Mouse (Mus musculus) cerebellum, adult 18-20 months (tissue): ENCODE results near the gene Pigu.

ENCODE experiments used
- DNase-seq, 2 experiments: peaks; one replicate each; pipeline ENCODE4 v3.0.0; 2021

The Pigu gene

DNA sequence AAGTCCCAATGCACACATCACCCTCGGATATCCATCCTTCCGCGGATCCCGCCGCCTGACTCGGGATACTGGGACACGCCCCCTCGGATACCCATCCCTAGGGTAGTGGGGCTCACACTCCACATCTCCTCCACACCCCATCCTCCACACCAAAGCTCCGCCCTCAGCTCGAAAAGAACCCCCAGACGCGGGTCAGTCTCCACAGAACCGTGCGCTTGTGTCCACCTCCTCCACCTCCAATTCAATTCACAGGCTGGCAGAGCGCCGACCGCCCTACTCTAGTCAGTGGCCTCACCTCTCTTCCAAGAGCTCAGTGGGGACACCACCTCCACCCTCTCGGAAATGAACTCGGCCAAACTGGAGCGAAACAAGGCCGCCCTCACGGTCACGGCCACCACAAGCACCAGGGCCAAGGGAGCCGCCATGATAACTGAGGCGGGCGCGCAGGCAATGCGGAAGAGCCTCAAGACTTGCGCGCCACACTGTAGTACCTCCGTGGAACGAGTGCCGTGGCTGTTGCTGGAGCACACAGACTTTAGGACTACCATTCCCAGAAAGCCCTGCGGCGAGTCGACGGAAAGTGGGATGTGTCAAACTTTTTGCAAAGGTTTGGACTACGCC is at the start of gene Pigu:
TSS of gene Pigu (minus strand) at position 460 of the 621 bp plus-strand sequence.
- peak; percentile 95 to 96 for DNase-seq

- no peak for DNase-seq
Measured at GRCm38 (mm10) chr2:155404635-155405034, 47.4 kb upstream of the Pigu start.

GRCm38 (mm10) chr2:155401926-155402325 is 44.7 kb upstream of the Pigu start:
- no peak for DNase-seq

DNA sequence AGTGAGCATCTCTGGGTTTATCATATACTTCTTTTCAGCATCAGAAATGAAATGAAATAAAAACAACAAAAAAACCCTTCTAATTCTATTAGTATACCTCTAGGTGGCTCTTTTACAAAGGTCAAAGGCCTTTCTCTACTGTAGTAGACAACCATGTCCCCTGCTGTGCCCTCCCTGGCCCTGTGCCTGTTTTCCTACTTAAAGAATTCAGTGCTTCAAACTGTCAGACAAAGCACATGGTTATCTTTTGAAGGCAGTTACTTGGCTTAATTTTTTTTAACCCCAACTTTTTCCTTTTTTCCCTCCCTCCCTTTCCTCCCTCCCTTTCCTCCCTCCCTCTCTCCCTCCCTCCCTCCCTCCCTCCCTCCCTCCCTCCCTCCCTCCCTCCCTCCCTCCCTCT is 43.0 kb upstream of the Pigu start:
- peak; percentile 62 to 70 for DNase-seq

- DNase-seq, result no peak
Measured at GRCm38 (mm10) chr2:155394586-155394985, 37.4 kb upstream of the Pigu start.

GRCm38 (mm10) chr2:155388573-155388972 is 31.3 kb upstream of the Pigu start:
- DNase-seq, result peak; percentile 34 to 45

DNA sequence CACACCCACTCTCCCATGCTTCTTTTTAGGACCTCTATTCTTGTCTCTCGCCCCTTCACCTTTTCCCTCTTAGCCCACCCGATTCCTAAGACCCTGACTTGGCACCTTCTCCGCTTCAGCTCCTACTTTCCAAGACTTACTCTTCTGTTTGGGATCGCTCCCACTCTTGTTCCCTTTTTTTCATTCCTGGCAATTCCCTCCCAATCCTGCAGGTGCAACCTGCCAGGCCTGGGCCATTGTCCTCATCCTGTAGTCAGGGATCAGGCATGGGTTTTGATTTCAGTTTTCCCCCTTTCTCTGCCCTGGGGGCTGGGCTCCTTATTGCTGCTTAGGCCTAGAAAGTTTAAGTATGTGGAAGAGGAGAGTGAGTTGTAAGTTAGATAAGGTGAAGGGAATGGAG is 29.8 kb upstream of the Pigu start:
- peak; percentile 16 to 17 for DNase-seq

- peak; percentile 30 to 51 for DNase-seq
Measured at GRCm38 (mm10) chr2:155386534-155386899, 29.3 kb upstream of the Pigu start.

DNA sequence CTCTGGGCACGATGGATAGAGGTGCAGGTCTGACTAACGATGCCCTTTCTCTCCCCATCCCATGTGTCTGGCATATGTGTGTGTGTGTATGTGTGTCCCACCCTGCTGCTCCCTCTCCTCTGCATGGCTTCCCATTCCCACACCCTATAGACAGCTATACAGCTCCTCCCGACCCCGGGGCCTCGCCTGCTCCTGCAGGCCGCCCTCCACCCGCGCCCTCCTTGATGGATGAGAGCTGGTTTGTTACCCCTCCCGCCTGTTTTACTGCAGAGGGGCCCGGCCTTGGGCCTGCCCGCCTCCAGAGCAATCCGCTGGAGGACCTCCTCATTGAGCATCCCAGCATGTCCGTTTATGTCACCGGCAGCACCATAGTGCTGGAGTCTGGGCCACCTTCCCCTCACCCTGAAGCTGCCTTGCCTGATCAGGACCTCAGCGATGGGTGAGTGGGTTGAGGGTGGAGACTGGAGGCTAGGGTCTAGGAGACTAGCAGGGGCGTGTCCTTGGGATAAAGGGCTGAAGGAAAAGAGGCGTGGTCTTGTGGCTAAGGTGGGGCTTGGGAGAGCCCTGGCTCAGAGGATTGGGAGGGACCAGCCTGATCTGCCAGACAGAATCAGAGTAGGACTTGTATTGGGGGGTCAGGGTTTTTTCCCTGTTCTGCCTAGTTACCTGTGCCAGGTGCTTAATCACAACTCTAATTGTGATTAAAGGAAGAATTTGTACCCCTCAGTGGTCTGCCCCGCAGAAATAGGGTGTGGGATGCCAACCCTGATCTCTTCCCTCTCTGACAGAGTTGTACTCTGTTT is 28.7 kb upstream of the Pigu start:
- DNase-seq, result peak; percentile 23 to 31

DNA sequence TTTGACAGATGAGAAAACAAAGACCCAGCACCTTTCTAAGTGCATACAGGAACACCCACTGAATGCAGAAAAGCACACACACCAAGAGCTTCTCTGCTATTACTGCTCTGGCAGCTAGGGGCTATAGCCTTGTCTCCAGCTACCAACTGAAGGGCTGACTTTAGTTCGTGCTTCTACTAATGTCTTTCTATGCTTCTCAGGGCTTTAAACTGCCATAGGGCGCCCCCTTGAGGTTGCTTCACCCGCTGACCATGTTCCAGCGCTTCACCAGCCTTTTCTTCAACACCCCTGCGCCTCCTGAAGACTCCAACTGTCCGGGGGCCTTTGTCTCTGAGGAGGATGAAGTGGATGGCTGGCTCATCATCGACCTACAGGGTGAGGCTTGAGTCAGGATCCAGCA is 27.9 kb upstream of the Pigu start:
- peak; percentile 85 to 88 for DNase-seq

GRCm38 (mm10) chr2:155382791-155383438 is 25.7 kb upstream of the Pigu start:
- peak; percentile 47 for DNase-seq

DNA sequence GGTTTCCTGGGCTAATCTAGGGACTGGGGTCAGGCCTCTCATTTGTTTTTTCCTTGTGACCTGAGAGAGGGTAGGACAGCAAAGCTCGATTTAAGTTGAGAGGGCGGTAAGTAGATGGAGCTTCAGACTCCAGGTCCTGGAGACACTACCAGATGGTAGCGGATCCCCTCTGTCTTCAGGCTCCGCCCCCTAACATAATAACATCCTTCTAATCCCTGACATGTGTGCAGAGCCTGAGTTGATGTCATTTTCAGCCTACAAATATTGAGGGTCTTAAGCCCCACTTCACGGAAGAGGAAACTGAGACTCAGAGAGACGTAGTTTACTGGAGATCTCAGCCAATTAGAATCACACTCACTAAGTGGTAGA is 25.1 kb upstream of the Pigu start:
- DNase-seq, result no peak

DNA sequence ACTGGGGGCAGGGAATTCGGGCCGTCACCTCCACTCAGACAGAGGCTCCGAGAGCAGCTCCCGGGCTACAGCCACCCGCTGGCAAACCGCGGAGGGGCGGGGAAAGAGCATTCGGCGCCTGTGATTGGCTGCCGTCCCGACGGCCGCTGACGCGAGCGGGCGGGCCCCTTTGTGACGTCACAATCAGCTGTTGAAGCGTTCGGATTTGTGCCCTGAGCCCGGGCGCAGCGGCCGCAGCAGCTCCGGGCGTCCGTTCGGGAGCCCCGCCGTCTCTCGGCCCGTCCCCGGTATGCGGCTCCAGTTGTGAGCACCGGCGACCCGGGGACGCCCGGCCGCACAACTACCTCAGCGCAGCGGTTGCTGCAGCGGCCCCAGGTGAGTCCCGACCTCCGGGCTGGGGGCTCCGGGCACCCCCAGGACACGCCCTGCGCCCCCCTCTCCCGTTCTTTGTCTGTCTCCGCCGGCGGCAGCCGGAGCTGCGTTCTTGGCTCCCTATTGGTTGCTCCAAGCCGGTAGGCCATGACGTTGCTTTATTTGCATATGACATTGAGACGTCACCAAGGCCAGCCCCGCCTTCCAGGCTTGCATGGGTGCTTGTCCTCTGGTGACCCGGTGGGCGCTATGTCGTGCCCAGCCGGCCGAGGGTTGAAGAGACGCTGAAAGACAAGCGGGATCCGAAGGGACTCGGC is 24.6 kb upstream of the Pigu start:
- DNase-seq, result peak; percentile 96 to 99

GRCm38 (mm10) chr2:155381060-155381437 is 23.8 kb upstream of the Pigu start:
- peak; percentile 29 to 44 for DNase-seq

GRCm38 (mm10) chr2:155380261-155381059 is 23.2 kb upstream of the Pigu start, which contains the start of gene Trp53inp2:
TSS of gene Trp53inp2 (plus strand) at chr2:155381059.
- peak in 1 of 2 experiments; percentile 35 for DNase-seq

DNA sequence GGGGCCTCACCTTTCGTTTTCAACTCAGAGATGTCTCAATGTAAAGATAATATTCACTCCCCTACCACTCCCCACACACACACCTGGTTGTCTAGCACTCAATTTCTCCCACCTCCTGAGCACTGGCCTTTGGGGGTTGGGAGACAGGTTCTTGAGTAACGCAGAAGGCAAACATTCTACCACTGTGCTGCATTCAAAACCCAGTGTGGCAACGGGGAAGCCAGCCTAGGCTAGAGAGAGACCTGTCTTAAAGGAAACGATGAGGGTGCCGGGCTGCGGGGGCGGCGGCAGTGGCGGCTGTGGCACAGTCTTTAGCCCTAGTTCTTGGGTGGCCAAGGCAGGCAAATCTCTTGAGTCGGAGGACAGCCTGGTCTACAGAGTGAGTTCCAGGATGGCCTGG is 19.0 kb upstream of the Pigu start:
- DNase-seq, result no peak

DNA sequence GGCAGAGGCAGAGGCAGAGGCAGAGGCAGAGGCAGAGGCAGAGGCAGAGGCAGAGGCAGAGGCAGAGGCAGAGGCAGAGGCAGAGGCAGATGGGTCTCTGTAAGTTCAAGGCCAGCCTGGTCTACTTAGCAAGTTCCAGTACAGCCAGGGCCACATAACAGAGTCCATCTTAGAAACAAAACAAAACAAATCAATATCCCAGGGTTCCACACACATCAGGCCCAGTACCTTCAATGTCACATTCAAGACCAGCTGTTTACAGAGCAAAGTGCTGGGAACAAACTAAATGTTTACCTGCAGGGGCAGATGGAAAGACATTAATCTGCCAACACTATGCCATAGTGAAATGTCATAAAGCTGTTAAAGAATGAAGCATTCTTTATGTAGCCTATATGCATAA is 17.3 kb upstream of the Pigu start:
- DNase-seq, result no peak

DNA sequence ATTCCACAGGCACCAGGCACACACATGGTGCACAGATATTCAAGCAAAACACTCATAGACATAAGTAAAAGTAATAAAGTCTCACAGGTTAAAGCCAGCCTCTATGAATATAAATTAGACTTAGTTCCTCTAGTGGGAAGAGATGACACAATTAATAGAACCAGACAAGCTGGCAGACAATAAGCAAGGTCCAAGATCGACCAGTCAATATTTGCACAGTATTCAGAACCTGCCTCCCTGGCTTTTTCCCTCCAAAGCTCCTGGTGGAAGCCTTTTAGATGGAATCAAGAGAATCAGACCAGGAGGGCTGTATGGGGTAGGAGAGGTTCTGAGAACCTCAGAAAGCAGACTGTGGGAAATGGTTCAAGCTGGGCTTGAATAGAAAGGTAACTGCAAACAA is 16.7 kb upstream of the Pigu start:
- DNase-seq, result no peak

GRCm38 (mm10) chr2:155373302-155373701 is 16.1 kb upstream of the Pigu start:
- no peak for DNase-seq

DNA sequence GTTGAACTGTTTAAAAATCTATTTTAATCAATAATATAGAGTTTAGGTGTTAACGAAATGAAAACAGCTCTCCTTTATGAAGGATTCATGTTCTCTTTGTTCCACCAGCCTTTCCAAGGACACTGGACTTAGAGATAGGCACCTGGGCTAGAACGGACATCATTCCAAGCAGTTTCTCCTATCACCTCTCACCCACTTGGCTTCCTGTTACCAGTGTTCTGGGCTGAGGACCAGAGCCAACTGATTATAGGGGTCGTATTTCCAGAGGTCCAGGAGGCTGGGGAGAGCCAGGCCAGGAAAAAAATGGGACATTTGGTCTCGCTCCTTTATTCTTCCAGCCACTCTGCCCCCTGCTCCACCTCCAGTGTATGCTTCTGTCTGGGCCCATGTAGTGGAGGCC is 15.2 kb upstream of the Pigu start:
- no peak for DNase-seq

GRCm38 (mm10) chr2:155369333-155369883 is 12.2 kb upstream of the Pigu start:
- no peak for DNase-seq

DNA sequence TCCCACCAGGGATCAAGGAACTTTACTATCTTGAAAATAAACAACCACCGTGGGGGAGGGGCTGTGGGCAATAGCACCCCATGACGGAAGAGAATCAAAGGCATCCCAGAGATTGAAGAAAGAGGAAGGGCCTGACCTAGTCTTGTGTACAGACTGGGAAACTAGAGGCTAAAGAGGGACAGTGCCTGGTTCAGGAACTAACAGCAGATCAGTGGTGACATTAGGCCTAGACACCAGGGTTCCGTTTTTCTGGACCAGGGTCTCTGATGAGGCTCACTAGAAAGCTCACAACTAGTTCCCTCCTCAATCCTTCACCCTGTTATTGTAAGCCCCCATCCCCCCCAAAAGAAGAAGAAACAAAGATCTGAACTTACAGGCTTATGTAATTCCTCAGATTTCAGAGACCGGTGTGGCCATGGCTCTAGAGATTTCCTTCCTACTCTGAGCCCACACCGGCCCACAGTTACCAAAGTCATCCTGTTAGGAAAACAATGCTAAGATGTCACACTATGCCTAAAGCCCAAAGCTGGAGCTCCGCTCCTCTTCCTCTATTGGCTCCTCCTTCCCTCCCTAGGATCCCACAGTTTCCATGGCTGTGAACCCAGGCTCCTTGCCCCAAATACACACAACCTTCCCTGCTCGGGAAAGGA is 10.5 kb upstream of the Pigu start:
- no peak for DNase-seq
